In the genomic region with DNA sequence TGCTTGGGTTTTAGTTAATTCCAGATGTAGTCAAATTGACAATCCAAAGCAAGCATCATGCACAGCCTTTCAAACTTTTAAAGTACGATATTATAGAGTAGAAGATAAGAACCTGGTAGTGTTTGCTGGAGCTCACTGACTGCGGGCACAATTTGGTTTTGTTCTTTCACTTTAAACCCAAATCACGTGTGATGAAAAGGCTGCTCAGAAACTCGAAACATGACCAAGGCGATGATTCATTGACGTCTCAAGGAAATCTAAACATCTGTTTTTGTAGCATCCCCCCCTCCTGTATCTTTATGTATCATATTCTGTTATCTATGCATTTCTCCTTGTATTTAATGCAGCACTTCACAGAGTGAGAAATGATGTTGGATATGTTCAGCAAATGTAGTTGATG, we compare ENCODE assay signal across 11 mouse cellular contexts.
"Had no signal": no experiment of that assay in that cellular context is flagged by ENCODE, and none has a peak within 500 bp of the region (broad histone marks: within the 10 kb centered on the region; RNA-seq: fewer than 3 reads in every experiment).

No protein-coding gene starts in this region.

- H3K4me3 ChIP-seq: left cerebral cortex, adult 2 months; limb, embryonic 15.5 days; liver, embryonic 12.5 days; midbrain, embryonic 10.5 days had no signal

- H3K4me1 ChIP-seq: liver, embryonic 12.5 days; midbrain, embryonic 10.5 days had no signal

- H3K4me2 ChIP-seq: limb, embryonic 15.5 days; liver, embryonic 12.5 days; lung, embryonic 14.5 days had no signal

- H3K27me3 ChIP-seq: limb, embryonic 15.5 days; liver, embryonic 12.5 days had no signal

- H3K27ac ChIP-seq: left cerebral cortex, adult 2 months; limb, embryonic 15.5 days; liver, embryonic 12.5 days; midbrain, embryonic 10.5 days; stomach, postnatal 0 days had no signal

- DNase-seq: kidney, adult 2 months; kidney, postnatal 25 days; lung, embryonic 14.5 days; lung, postnatal 10 days; lung, postnatal 4 days; right cerebral cortex, postnatal 14 days had no signal

- H3K36me3 ChIP-seq: limb, embryonic 15.5 days; liver, embryonic 12.5 days; midbrain, embryonic 10.5 days had no signal

- ATAC-seq: liver, embryonic 12.5 days had no signal

- H3K9ac ChIP-seq: limb, embryonic 15.5 days; liver, embryonic 12.5 days; lung, embryonic 14.5 days had no signal

- H3K9me3 ChIP-seq: limb, embryonic 15.5 days; liver, embryonic 12.5 days; midbrain, embryonic 10.5 days had no signal
